Mouse (Mus musculus): ENCODE measurements at regions not wholly inside any gene's neighbourhood (a gene's known extent, or its start where the extent isn't known, plus 50 kb on each side); places are given as distances from the start of the nearest gene placed in this dataset.

- DNase-seq (ENCODE audit: low read depth, low spot score), result no peak
Measured at GRCm38 (mm10) chr7:68444426-68445095, 170.9 kb downstream of the Fam169b start.

- DNase-seq (ENCODE audit: low read depth, low spot score), result no peak
Measured at GRCm38 (mm10) chr7:68440661-68441150, 167.1 kb downstream of the Fam169b start.

GRCm38 (mm10) chr7:68428946-68429345 is 155.3 kb downstream of the Fam169b start:
- no peak for DNase-seq (ENCODE audit: low read depth, low spot score)

- DNase-seq (ENCODE audit: low read depth, low spot score), result no peak
Measured at GRCm38 (mm10) chr7:68415890-68416289, 142.3 kb downstream of the Fam169b start.

- no peak for DNase-seq (ENCODE audit: low read depth, low spot score)
Measured at GRCm38 (mm10) chr7:68412786-68413185, 139.1 kb downstream of the Fam169b start.

All from ES-CJ7 (cell line).